Mouse (Mus musculus) cerebellum, adult 2 months (tissue): ENCODE measurements at regions not wholly inside any gene's neighbourhood (a gene's known extent, or its start where the extent isn't known, plus 50 kb on each side); places are given as distances from the start of the nearest gene placed in this dataset.

Experiments
- CTCF ChIP-seq: fragments of 200-500 bp; IDR thresholded peaks from 2 replicates; pipeline ENCODE4 v1.5.1; 2011; ENCODE audit warnings: low read depth, mild to moderate bottlenecking, control low read depth, low read length, moderate library complexity, borderline replicate concordance; ENCODE audit not compliant: insufficient read depth
- POLR2A ChIP-seq: fragments of 200-500 bp; IDR thresholded peaks from 2 replicates; pipeline ENCODE4 v1.6.1; 2011; ENCODE audit warnings: low read length, control low read depth, borderline replicate concordance; ENCODE audit not compliant: insufficient read depth

- TF ChIP-seq CTCF (no peak), POLR2A (no peak)
Measured at GRCm38 (mm10) chr2:167860457-167861177, 71.2 kb upstream of the Ptpn1 start.
